Mouse (Mus musculus): ENCODE data around the gene Slco2a1. TPM values are rescaled to one million over a fixed set of nuclear protein-coding genes. Genes with fewer than 3 reads are reported as not detected.

Gene Slco2a1
- polyA plus RNA-seq, 1 experiment from 2014 or later, result 3.7 TPM

GRCm38 (mm10) chr9:103014686-103015085, 26.2 kb downstream of the Slco2a1 start:
- no peaks in the 10 kb centered on the region for H3K4me1 ChIP-seq
- H3K9ac ChIP-seq, result no peak overlapping the region
- no peak overlapping the region for H3K27ac ChIP-seq
- H3K9me3 ChIP-seq, result no peaks in the 10 kb centered on the region
- no peaks in the 10 kb centered on the region for H3K27me3 ChIP-seq
- ATAC-seq (ENCODE audit: insufficient number of reproducible peaks, insufficient read depth, low FRiP score, low TSS enrichment), result no peak
- no peak overlapping the region for H3K4me2 ChIP-seq (replicated peaks)
- H3K36me3 ChIP-seq, result no peaks in the 10 kb centered on the region
- no peak overlapping the region for H3K4me3 ChIP-seq
- 89% methylated on average over 12 of the region's 12 CpGs for WGBS

GRCm38 (mm10) chr9:103024116-103024515, 35.6 kb downstream of the Slco2a1 start:
- H3K27me3 ChIP-seq, result no peaks in the 10 kb centered on the region
- H3K4me3 ChIP-seq, result no peak overlapping the region
- no peaks in the 10 kb centered on the region for H3K36me3 ChIP-seq
- ATAC-seq (ENCODE audit: insufficient number of reproducible peaks, insufficient read depth, low FRiP score, low TSS enrichment), result no peak
- no peak overlapping the region for H3K27ac ChIP-seq
- H3K4me2 ChIP-seq (replicated peaks), result no peak overlapping the region
- no peaks in the 10 kb centered on the region for H3K9me3 ChIP-seq
- no peaks in the 10 kb centered on the region for H3K4me1 ChIP-seq
- no peak overlapping the region for H3K9ac ChIP-seq
- 77% methylated on average over 4 of the region's 4 CpGs for WGBS

GRCm38 (mm10) chr9:103027150-103027889, 38.8 kb downstream of the Slco2a1 start:
- no peak for ATAC-seq (ENCODE audit: insufficient number of reproducible peaks, insufficient read depth, low FRiP score, low TSS enrichment)
- Histone ChIP-seq H3K9me3 (no peaks in the 10 kb centered on the region), H3K36me3 (no peaks in the 10 kb centered on the region), H3K27me3 (no peaks in the 10 kb centered on the region), H3K4me2 (replicated peaks) (no peak overlapping the region), H3K4me3 (no peak overlapping the region), H3K4me1 (no peaks in the 10 kb centered on the region), H3K27ac (no peak overlapping the region), H3K9ac (no peak overlapping the region)
- WGBS, result 68% methylated on average over 11 of the region's 11 CpGs

- no peak overlapping the region for H3K4me3 ChIP-seq
- H3K4me1 ChIP-seq, result no peaks in the 10 kb centered on the region
- no peak overlapping the region for H3K27ac ChIP-seq
- H3K36me3 ChIP-seq, result no peaks in the 10 kb centered on the region
- no peak overlapping the region for H3K9ac ChIP-seq
- ATAC-seq (ENCODE audit: insufficient number of reproducible peaks, insufficient read depth, low FRiP score, low TSS enrichment), result no peak
- no peak overlapping the region for H3K4me2 ChIP-seq (replicated peaks)
- H3K9me3 ChIP-seq, result no peaks in the 10 kb centered on the region
- no peaks in the 10 kb centered on the region for H3K27me3 ChIP-seq
- WGBS, result 66% methylated on average over 8 of the region's 8 CpGs
Measured at GRCm38 (mm10) chr9:103029012-103029411, 40.5 kb downstream of the Slco2a1 start.

GRCm38 (mm10) chr9:103030041-103030440, 41.5 kb downstream of the Slco2a1 start:
- WGBS, result 83% methylated on average over 2 of the region's 2 CpGs
- Histone ChIP-seq H3K27me3 (no peaks in the 10 kb centered on the region), H3K9me3 (no peaks in the 10 kb centered on the region), H3K4me1 (no peaks in the 10 kb centered on the region), H3K27ac (no peak overlapping the region), H3K9ac (no peak overlapping the region), H3K36me3 (no peaks in the 10 kb centered on the region), H3K4me3 (no peak overlapping the region), H3K4me2 (replicated peaks) (no peak overlapping the region)
- no peak for ATAC-seq (ENCODE audit: insufficient number of reproducible peaks, insufficient read depth, low FRiP score, low TSS enrichment)

GRCm38 (mm10) chr9:103031211-103031610, 42.7 kb downstream of the Slco2a1 start:
- Histone ChIP-seq H3K27ac (no peak overlapping the region), H3K4me3 (no peak overlapping the region), H3K36me3 (no peaks in the 10 kb centered on the region), H3K9ac (no peak overlapping the region), H3K4me2 (replicated peaks) (no peak overlapping the region), H3K9me3 (no peaks in the 10 kb centered on the region), H3K27me3 (no peaks in the 10 kb centered on the region), H3K4me1 (no peaks in the 10 kb centered on the region)
- 84% methylated on average over 5 of the region's 5 CpGs for WGBS
- ATAC-seq (ENCODE audit: insufficient number of reproducible peaks, insufficient read depth, low FRiP score, low TSS enrichment), result no peak

- Histone ChIP-seq H3K27me3 (no peaks in the 10 kb centered on the region), H3K9me3 (no peaks in the 10 kb centered on the region), H3K4me1 (no peaks in the 10 kb centered on the region), H3K36me3 (no peaks in the 10 kb centered on the region), H3K4me3 (no peak overlapping the region), H3K4me2 (replicated peaks) (no peak overlapping the region), H3K9ac (no peak overlapping the region), H3K27ac (no peak overlapping the region)
- 83% methylated on average over 8 of the region's 8 CpGs for WGBS
- ATAC-seq (ENCODE audit: insufficient number of reproducible peaks, insufficient read depth, low FRiP score, low TSS enrichment), result no peak
Measured at GRCm38 (mm10) chr9:103032193-103032592, 43.7 kb downstream of the Slco2a1 start.

- no peak overlapping the region for H3K27ac ChIP-seq
- H3K9ac ChIP-seq, result no peak overlapping the region
- H3K4me1 ChIP-seq, result no peaks in the 10 kb centered on the region
- 83% methylated on average over 3 of the region's 3 CpGs for WGBS
- no peak overlapping the region for H3K4me2 ChIP-seq (replicated peaks)
- no peaks in the 10 kb centered on the region for H3K9me3 ChIP-seq
- H3K4me3 ChIP-seq, result no peak overlapping the region
- no peaks in the 10 kb centered on the region for H3K36me3 ChIP-seq
- H3K27me3 ChIP-seq, result no peaks in the 10 kb centered on the region
- no peak for ATAC-seq (ENCODE audit: insufficient number of reproducible peaks, insufficient read depth, low FRiP score, low TSS enrichment)
Measured at GRCm38 (mm10) chr9:103033381-103033780, 44.9 kb downstream of the Slco2a1 start.

- no peak overlapping the region for H3K4me3 ChIP-seq
- no peak overlapping the region for H3K27ac ChIP-seq
- H3K36me3 ChIP-seq, result no peaks in the 10 kb centered on the region
- H3K27me3 ChIP-seq, result no peaks in the 10 kb centered on the region
- H3K4me2 ChIP-seq (replicated peaks), result no peak overlapping the region
- no peaks in the 10 kb centered on the region for H3K9me3 ChIP-seq
- H3K4me1 ChIP-seq, result no peaks in the 10 kb centered on the region
- H3K9ac ChIP-seq, result no peak overlapping the region
- WGBS, result 82% methylated on average over 8 of the region's 8 CpGs
- ATAC-seq (ENCODE audit: insufficient number of reproducible peaks, insufficient read depth, low FRiP score, low TSS enrichment), result no peak
Measured at GRCm38 (mm10) chr9:103036971-103037391, 48.5 kb downstream of the Slco2a1 start.

GRCm38 (mm10) chr9:103038266-103038665, 49.8 kb downstream of the Slco2a1 start:
- ATAC-seq (ENCODE audit: insufficient number of reproducible peaks, insufficient read depth, low FRiP score, low TSS enrichment), result no peak
- WGBS, result 79% methylated on average over 2 of the region's 2 CpGs

GRCm38 (mm10) chr9:103038705-103039104, 50.2 kb downstream of the Slco2a1 start:
- Histone ChIP-seq H3K4me2 (replicated peaks) (no peak overlapping the region), H3K4me3 (no peak overlapping the region), H3K27me3 (no peaks in the 10 kb centered on the region), H3K36me3 (no peaks in the 10 kb centered on the region), H3K9me3 (no peaks in the 10 kb centered on the region), H3K27ac (no peak overlapping the region), H3K4me1 (no peaks in the 10 kb centered on the region), H3K9ac (no peak overlapping the region)
- WGBS, result 85% methylated on average over 7 of the region's 7 CpGs
- no peak for ATAC-seq (ENCODE audit: insufficient number of reproducible peaks, insufficient read depth, low FRiP score, low TSS enrichment)

More at GRCm38 (mm10) chr9:103038266-103038665, 49.8 kb downstream of the Slco2a1 start:
- Histone ChIP-seq H3K36me3 (no peaks in the 10 kb centered on the region), H3K9ac (no peak overlapping the region), H3K9me3 (no peaks in the 10 kb centered on the region), H3K4me1 (no peaks in the 10 kb centered on the region), H3K27ac (no peak overlapping the region), H3K4me3 (no peak overlapping the region), H3K27me3 (no peaks in the 10 kb centered on the region), H3K4me2 (replicated peaks) (no peak overlapping the region)

GRCm38 (mm10) chr9:103040581-103040980, 52.1 kb downstream of the Slco2a1 start:
- Histone ChIP-seq H3K4me3 (no peak overlapping the region), H3K9ac (no peak overlapping the region), H3K9me3 (no peaks in the 10 kb centered on the region), H3K27me3 (no peaks in the 10 kb centered on the region), H3K4me1 (no peaks in the 10 kb centered on the region), H3K27ac (no peak overlapping the region), H3K4me2 (replicated peaks) (no peak overlapping the region), H3K36me3 (no peaks in the 10 kb centered on the region)
- ATAC-seq (ENCODE audit: insufficient number of reproducible peaks, insufficient read depth, low FRiP score, low TSS enrichment), result no peak
- WGBS, result 84% methylated on average over 2 of the region's 2 CpGs
